Mouse (Mus musculus): ENCODE results near the gene Slc22a23. TPM values are rescaled to one million over a fixed set of nuclear protein-coding genes. Genes with fewer than 3 reads are reported as not detected.
A peak's percentile ranks its signal among the peaks of the same experiment; 100 is the strongest.

The Slc22a23 gene
- total and polyA plus RNA-seq, 3 experiments, result 11.1 to 14.2 (median 12.2) TPM

DNA sequence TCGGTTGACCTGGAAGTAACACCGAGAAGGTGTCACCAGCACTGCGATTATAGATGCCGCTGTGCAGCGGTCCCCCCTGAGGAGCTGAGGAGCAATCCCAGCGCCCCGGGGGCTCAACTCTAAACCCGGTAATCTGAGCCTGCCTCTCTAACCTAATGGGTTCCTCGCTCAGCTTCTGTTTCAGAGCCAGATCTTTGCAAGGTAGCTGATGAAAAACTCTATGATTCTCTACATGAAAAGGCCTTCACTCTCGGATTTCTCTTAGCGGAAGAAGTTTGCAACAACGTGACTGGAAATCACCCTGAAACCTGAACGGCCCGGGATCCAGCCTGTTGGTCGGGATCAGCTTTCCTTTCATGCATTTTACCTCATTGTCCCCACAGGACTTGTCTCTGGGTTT, 212.7 kb downstream of the Slc22a23 start:
- Histone ChIP-seq H3K9ac (ENCODE audit: low read depth, low read length) (no peak overlapping the region), H3K4me3 (no peak overlapping the region), H3K27ac (no peak overlapping the region), H3K27me3 (ENCODE audit: control insufficient read depth, insufficient read depth, low read length) (no peaks in the 10 kb centered on the region), H3K36me3 (ENCODE audit: control insufficient read depth, insufficient read depth, low read length) (no peaks in the 10 kb centered on the region), H3K4me1 (ENCODE audit: control insufficient read depth, insufficient read depth, low read length) (peaks cover 3% of the 10 kb centered on the region; the same call in 1 of the 2 replicates), H3K79me2 (replicated peaks; ENCODE audit: control insufficient read depth, insufficient read depth, low read length) (no peaks in the 10 kb centered on the region)
- no peak for DNase-seq
- no peak for TF ChIP-seq CTCF (IDR thresholded peaks at IDR 0.05)
- TF ChIP-seq EP300 (IDR thresholded peaks at IDR 0.05; ENCODE audit: insufficient read depth, low read depth, low read length), result no peak
- intact Hi-C loops (cut with DNase I), result no loop called here
- 36% methylated on average over 15 of the region's 15 CpGs for WGBS

DNA sequence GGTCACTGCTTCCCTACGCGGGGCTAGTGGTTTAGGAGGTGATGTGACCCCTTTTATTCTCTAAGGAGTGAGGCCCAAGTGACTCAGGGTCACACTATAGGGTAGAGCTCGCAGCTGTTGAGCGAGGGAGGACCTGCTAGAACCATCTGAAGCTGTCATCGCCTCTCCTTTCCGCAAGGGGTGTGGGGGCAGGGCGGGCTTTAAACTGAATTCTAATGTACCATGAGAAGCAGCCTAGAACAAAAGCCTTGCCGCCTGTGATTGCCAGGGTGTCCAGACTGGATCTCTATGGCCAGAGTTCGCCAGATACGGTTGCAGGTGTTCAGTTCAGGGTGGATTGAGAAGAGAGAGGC, 213.3 kb downstream of the Slc22a23 start:
- H3K9ac ChIP-seq (ENCODE audit: low read depth, low read length), result no peak overlapping the region
- TF ChIP-seq EP300 (IDR thresholded peaks at IDR 0.05; ENCODE audit: insufficient read depth, low read depth, low read length) (no peak), CTCF (IDR thresholded peaks at IDR 0.05) (peak; percentile 43), POLR2A (IDR thresholded peaks at IDR 0.05; ENCODE audit: insufficient read depth, low read depth, low read length) (no peak)
- intact Hi-C loops (cut with DNase I), result loop anchor here (2.0 kb wide), 1 partner anchor 53 kb away; the partner anchor contains the start of gene Tubb2a
- 13% methylated on average over 10 of the region's 10 CpGs for WGBS
- H3K27me3 ChIP-seq (ENCODE audit: control insufficient read depth, insufficient read depth, low read length), result no peaks in the 10 kb centered on the region
- H3K36me3 ChIP-seq (ENCODE audit: control insufficient read depth, insufficient read depth, low read length), result no peaks in the 10 kb centered on the region
- H3K79me2 ChIP-seq (replicated peaks; ENCODE audit: control insufficient read depth, insufficient read depth, low read length), result no peaks in the 10 kb centered on the region
- H3K4me1 ChIP-seq (ENCODE audit: control insufficient read depth, insufficient read depth, low read length), result peaks cover 3% of the 10 kb centered on the region; the same call in 1 of the 2 replicates
- peak overlapping the region; percentile 11; the same call in 1 of the 2 replicates for H3K27ac ChIP-seq
- DNase-seq, result peak in 1 of 2 experiments; percentile 39
- peak overlapping the region; percentile 41 for H3K4me3 ChIP-seq

DNA sequence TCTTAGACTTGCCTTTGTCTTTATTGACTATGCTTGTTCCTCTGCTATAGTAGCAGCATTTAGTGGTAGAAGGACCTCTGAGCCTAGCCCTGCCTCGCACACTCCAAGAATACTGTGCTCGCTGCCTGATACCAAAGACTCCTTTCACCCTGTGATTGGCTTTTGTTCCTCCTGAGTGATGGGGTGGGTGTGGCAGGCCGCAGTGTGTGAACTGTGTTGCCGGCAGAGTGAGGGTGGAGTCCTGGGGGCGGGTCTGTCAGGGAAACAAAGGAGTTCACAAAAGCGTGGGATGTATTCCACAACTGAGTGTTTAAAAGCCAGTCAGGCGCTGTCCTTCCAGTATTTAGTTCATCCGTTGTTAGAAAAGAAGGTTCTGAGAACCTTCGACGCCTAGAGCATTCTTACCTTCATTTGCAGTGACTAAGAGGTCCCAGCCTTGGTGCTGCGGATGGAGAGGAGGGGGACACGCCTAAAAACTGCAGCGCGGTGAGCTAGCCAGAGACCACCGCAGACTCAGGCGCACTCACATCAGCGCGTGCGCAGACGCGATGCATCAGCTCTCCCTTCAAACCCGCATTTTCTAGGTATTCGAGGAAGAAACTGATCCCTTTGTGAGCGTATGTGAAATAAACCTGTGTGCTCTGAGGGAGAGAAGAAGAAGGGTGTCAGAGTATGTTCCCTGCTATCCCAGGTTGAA, 213.8 kb downstream of the Slc22a23 start:
- Histone ChIP-seq H3K4me1 (ENCODE audit: control insufficient read depth, insufficient read depth, low read length) (peaks cover 3% of the 10 kb centered on the region; the same call in 1 of the 2 replicates), H3K36me3 (ENCODE audit: control insufficient read depth, insufficient read depth, low read length) (no peaks in the 10 kb centered on the region), H3K4me3 (peak overlapping the region; percentile 41), H3K79me2 (replicated peaks; ENCODE audit: control insufficient read depth, insufficient read depth, low read length) (no peaks in the 10 kb centered on the region), H3K27me3 (ENCODE audit: control insufficient read depth, insufficient read depth, low read length) (no peaks in the 10 kb centered on the region), H3K9ac (ENCODE audit: low read depth, low read length) (0 out of 2 replicates have a peak overlapping the region, but pooled peaks have one; percentile 0), H3K27ac (peak overlapping the region; percentile 11; the same call in 1 of the 2 replicates)
- 5% methylated on average over 24 of the region's 24 CpGs for WGBS
- TF ChIP-seq CTCF (IDR thresholded peaks at IDR 0.05) (no peak), EP300 (IDR thresholded peaks at IDR 0.05; ENCODE audit: insufficient read depth, low read depth, low read length) (no peak), POLR2A (IDR thresholded peaks at IDR 0.05; ENCODE audit: insufficient read depth, low read depth, low read length) (no peak)
- peak in 1 of 2 experiments; percentile 59 for DNase-seq
- intact Hi-C loops (cut with DNase I), result loop anchor here (2.0 kb wide), 1 partner anchor 52 kb away; the partner anchor contains the start of gene Tubb2a

DNA sequence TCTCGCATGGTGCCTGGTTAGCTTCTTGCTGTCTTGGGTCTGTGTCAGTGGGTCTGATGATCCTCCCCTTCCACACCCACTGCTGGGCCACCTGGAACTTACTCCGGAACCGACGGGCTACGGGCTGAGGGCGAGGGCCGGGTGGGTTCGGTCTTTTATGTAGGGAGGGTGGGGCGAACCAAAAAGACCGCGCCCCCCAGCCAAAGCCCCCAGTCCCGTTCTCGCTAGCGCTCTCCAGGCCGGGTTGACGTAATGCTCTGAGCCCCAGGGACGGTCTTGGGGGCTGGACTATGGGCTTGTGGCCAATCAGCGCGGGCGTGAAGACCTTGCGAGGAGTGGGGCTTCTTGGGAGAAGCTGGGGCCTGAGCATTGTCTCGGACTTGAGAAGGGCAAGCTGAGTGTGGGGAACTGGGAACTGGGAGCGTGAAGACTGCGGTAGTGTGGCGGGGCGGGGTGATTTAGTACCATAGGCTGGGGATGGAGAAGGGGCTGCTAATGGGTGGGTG, 214.7 kb downstream of the Slc22a23 start, which contains the start of gene Tubb2b:
Gene Tubb2b, minus strand, starts transcription at position 241 of the 506 bp plus-strand sequence.
- peak within 1 kb of the TSS; percentile 41 for H3K4me3 ChIP-seq
- H3K79me2 ChIP-seq (replicated peaks; ENCODE audit: control insufficient read depth, insufficient read depth, low read length), result no peaks in the 10 kb centered on the region
- 1% methylated on average over 26 of the region's 26 CpGs for WGBS
- H3K9ac ChIP-seq (ENCODE audit: low read depth, low read length), result peak within 1 kb of the TSS; percentile 7
- TF ChIP-seq EP300 (IDR thresholded peaks at IDR 0.05; ENCODE audit: insufficient read depth, low read depth, low read length), result no peak
- 0 out of 2 replicates have a peak, but pooled peaks have one; percentile 22 for TF ChIP-seq POLR2A (IDR thresholded peaks at IDR 0.05; ENCODE audit: insufficient read depth, low read depth, low read length)
- no peak for TF ChIP-seq CTCF (IDR thresholded peaks at IDR 0.05)
- no peaks in the 10 kb centered on the region for H3K36me3 ChIP-seq (ENCODE audit: control insufficient read depth, insufficient read depth, low read length)
- DNase-seq, result peak; percentile 63 to 64
- H3K4me1 ChIP-seq (ENCODE audit: control insufficient read depth, insufficient read depth, low read length), result peaks cover 3% of the 10 kb centered on the region; the same call in 1 of the 2 replicates
- H3K27ac ChIP-seq, result peak within 1 kb of the TSS; percentile 12; the same call in 1 of the 2 replicates
- intact Hi-C loops (cut with DNase I), result loop anchor here (2.0 kb wide), 1 partner anchor 51 kb away; the partner anchor contains the start of gene Tubb2a
- H3K27me3 ChIP-seq (ENCODE audit: control insufficient read depth, insufficient read depth, low read length), result no peaks in the 10 kb centered on the region

DNA sequence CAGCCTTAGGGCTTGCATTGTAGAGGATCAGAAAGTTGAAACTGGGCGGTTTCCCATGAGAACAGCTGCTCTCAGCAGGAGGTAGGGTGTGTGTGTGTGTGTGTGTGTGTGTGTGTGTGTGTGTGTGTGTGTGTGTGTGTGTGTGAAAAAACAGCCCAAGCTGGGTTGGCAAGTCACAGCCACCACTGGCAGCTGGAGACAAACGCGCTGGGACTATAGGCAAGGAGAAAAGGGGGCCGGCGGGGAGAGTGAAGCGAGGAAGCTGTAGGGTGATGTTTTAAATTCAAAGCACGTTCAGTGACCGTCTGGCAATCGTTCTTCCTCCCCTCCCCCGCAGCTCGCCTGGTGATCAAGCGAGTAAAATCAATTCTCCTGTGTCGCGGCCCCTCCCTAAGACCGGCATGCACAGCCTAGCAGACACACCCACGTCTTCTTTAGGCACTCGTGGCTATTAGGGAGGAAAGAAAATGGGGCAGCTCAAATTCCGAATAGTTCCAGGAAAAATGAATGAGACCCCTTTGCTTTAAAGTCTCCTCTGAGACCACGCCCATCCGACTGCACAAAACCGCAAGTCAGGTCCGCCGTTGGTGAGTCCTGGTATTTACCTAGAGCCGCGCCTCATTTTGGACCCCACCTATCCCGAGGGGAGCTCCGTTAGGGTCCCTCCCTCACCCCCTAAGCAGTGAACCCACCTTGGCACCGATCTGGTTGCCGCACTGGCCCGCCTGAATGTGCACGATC, 215.3 kb downstream of the Slc22a23 start:
- TF ChIP-seq CTCF (IDR thresholded peaks at IDR 0.05) (0 out of 2 replicates have a peak, but pooled peaks have one; percentile 4), EP300 (IDR thresholded peaks at IDR 0.05; ENCODE audit: insufficient read depth, low read depth, low read length) (no peak)
- H3K79me2 ChIP-seq (replicated peaks; ENCODE audit: control insufficient read depth, insufficient read depth, low read length), result no peaks in the 10 kb centered on the region
- 0 out of 2 replicates have a peak overlapping the region, but pooled peaks have one; percentile 12 for H3K27ac ChIP-seq
- intact Hi-C loops (cut with DNase I), result loop anchor here (2.0 kb wide), 1 partner anchor 51 kb away; the partner anchor contains the start of gene Tubb2a
- peak overlapping the region; percentile 7 for H3K9ac ChIP-seq (ENCODE audit: low read depth, low read length)
- peak in 1 of 2 experiments; percentile 41 for DNase-seq
- 4% methylated on average over 31 of the region's 31 CpGs for WGBS
- H3K36me3 ChIP-seq (ENCODE audit: control insufficient read depth, insufficient read depth, low read length), result no peaks in the 10 kb centered on the region
- H3K27me3 ChIP-seq (ENCODE audit: control insufficient read depth, insufficient read depth, low read length), result no peaks in the 10 kb centered on the region
- peaks cover 3% of the 10 kb centered on the region; the same call in 1 of the 2 replicates for H3K4me1 ChIP-seq (ENCODE audit: control insufficient read depth, insufficient read depth, low read length)
- peak overlapping the region; percentile 41 for H3K4me3 ChIP-seq

Other genes with a start within 250 kb of the Slc22a23 start
- gene Tubb2b, start 214.7 kb downstream of the Slc22a23 start, total RNA-seq (2021), result 1 to 10 TPM; 2.6 to 5.3 TPM
- gene Tubb2b, start 214.7 kb downstream of the Slc22a23 start, polyA plus RNA-seq (2012; rRNA removed), result 6.2 and 7.8 TPM in 2 replicates
- 10 to 100 TPM; 23.1 to 29.0 TPM for gene Psmg4, start 182.2 kb downstream of the Slc22a23 start, total RNA-seq (2021)
- 32.2 and 51.2 TPM in 2 replicates for gene Psmg4, start 182.2 kb downstream of the Slc22a23 start, polyA plus RNA-seq (2012; rRNA removed)